Mouse (Mus musculus): ENCODE data around the gene Prdm15. TPM values are rescaled to one million over a fixed set of nuclear protein-coding genes. Genes with fewer than 3 reads are reported as not detected.

The Prdm15 gene
- polyA plus RNA-seq, 1 experiment from 2014 or later, result 2.8 TPM

GRCm38 (mm10) chr16:97828207-97828606 is 23.4 kb downstream of the Prdm15 start:
- no peak for DNase-seq (ENCODE audit: low spot score)
- no peak for ATAC-seq
- Histone ChIP-seq H3K4me1 (ENCODE audit: insufficient read depth, low read depth, low read length) (no peaks in the 10 kb centered on the region), H3K4me2 (replicated peaks; ENCODE audit: low read depth, low read length) (no peak overlapping the region), H3K4me3 (ENCODE audit: low read depth, low read length) (no peak overlapping the region), H3K27me3 (replicated peaks; ENCODE audit: insufficient read depth, low read length) (no peaks in the 10 kb centered on the region), H3K27ac (ENCODE audit: low read length) (no peak overlapping the region), H3K9ac (replicated peaks; ENCODE audit: low read depth) (no peak overlapping the region), H3K36me3 (ENCODE audit: insufficient read depth, low read length) (0 out of 2 replicates have a peak, but pooled peaks cover 22% of the 10 kb centered on the region), H3K9me3 (ENCODE audit: low read length) (no peaks in the 10 kb centered on the region)
- 94% methylated on average over 1 of the region's 1 CpGs for WGBS
- TF ChIP-seq CTCF (IDR thresholded peaks at IDR 0.05) (no peak), EP300 (IDR thresholded peaks at IDR 0.05) (no peak)

GRCm38 (mm10) chr16:97823311-97824007 is 28.2 kb downstream of the Prdm15 start:
- H3K36me3 ChIP-seq (ENCODE audit: insufficient read depth, low read length), result peaks cover 14% of the 10 kb centered on the region; the same call in 1 of the 2 replicates
- 89% methylated on average over 6 of the region's 6 CpGs for WGBS
- no peak overlapping the region for H3K9ac ChIP-seq (replicated peaks; ENCODE audit: low read depth)
- no peaks in the 10 kb centered on the region for H3K27me3 ChIP-seq (replicated peaks; ENCODE audit: insufficient read depth, low read length)
- H3K4me3 ChIP-seq (ENCODE audit: low read depth, low read length), result no peak overlapping the region
- ATAC-seq (no peak), DNase-seq (ENCODE audit: low spot score) (no peak)
- no peak overlapping the region for H3K4me2 ChIP-seq (replicated peaks; ENCODE audit: low read depth, low read length)
- TF ChIP-seq CTCF (IDR thresholded peaks at IDR 0.05) (no peak), EP300 (IDR thresholded peaks at IDR 0.05) (no peak)
- H3K9me3 ChIP-seq (ENCODE audit: low read length), result no peaks in the 10 kb centered on the region
- no peaks in the 10 kb centered on the region for H3K4me1 ChIP-seq (ENCODE audit: insufficient read depth, low read depth, low read length)
- no peak overlapping the region for H3K27ac ChIP-seq (ENCODE audit: low read length)

- Histone ChIP-seq H3K4me3 (ENCODE audit: low read depth, low read length) (no peak overlapping the region), H3K36me3 (ENCODE audit: insufficient read depth, low read length) (peaks cover 18% of the 10 kb centered on the region; the same call in 1 of the 2 replicates), H3K9ac (replicated peaks; ENCODE audit: low read depth) (no peak overlapping the region), H3K27me3 (replicated peaks; ENCODE audit: insufficient read depth, low read length) (no peaks in the 10 kb centered on the region), H3K4me2 (replicated peaks; ENCODE audit: low read depth, low read length) (no peak overlapping the region), H3K4me1 (ENCODE audit: insufficient read depth, low read depth, low read length) (no peaks in the 10 kb centered on the region), H3K9me3 (ENCODE audit: low read length) (no peaks in the 10 kb centered on the region), H3K27ac (ENCODE audit: low read length) (no peak overlapping the region)
- TF ChIP-seq EP300 (IDR thresholded peaks at IDR 0.05) (peak; percentile 43; the same call in 1 of the 2 replicates), CTCF (IDR thresholded peaks at IDR 0.05) (no peak)
- DNase-seq (ENCODE audit: low spot score), result no peak
- ATAC-seq, result peak; percentile 47
- WGBS, result 62% methylated on average over 4 of the region's 4 CpGs
These were observed 32.1 kb downstream of the Prdm15 start for GRCm38 (mm10) chr16:97819532-97819931.

GRCm38 (mm10) chr16:97817414-97817813 is 34.2 kb downstream of the Prdm15 start:
- Histone ChIP-seq H3K9me3 (ENCODE audit: low read length) (no peaks in the 10 kb centered on the region), H3K4me2 (replicated peaks; ENCODE audit: low read depth, low read length) (no peak overlapping the region), H3K27me3 (replicated peaks; ENCODE audit: insufficient read depth, low read length) (no peaks in the 10 kb centered on the region), H3K36me3 (ENCODE audit: insufficient read depth, low read length) (peaks cover 21% of the 10 kb centered on the region; the same call in 1 of the 2 replicates), H3K4me3 (ENCODE audit: low read depth, low read length) (no peak overlapping the region), H3K4me1 (ENCODE audit: insufficient read depth, low read depth, low read length) (no peaks in the 10 kb centered on the region), H3K9ac (replicated peaks; ENCODE audit: low read depth) (no peak overlapping the region), H3K27ac (ENCODE audit: low read length) (no peak overlapping the region)
- no peak for TF ChIP-seq CTCF (IDR thresholded peaks at IDR 0.05)
- no peak for TF ChIP-seq EP300 (IDR thresholded peaks at IDR 0.05)
- DNase-seq (ENCODE audit: low spot score) (no peak), ATAC-seq (no peak)
- 89% methylated on average over 1 of the region's 1 CpGs for WGBS

GRCm38 (mm10) chr16:97815269-97815668 is 36.4 kb downstream of the Prdm15 start:
- 84% methylated on average over 5 of the region's 5 CpGs for WGBS

GRCm38 (mm10) chr16:97814060-97814459 is 37.6 kb downstream of the Prdm15 start:
- 96% methylated on average over 2 of the region's 2 CpGs for WGBS

More at GRCm38 (mm10) chr16:97815269-97815668, 36.4 kb downstream of the Prdm15 start:
- DNase-seq (ENCODE audit: low spot score) (no peak), ATAC-seq (no peak)
- TF ChIP-seq CTCF (IDR thresholded peaks at IDR 0.05), result no peak
- no peak for TF ChIP-seq EP300 (IDR thresholded peaks at IDR 0.05)
- H3K4me1 ChIP-seq (ENCODE audit: insufficient read depth, low read depth, low read length), result no peaks in the 10 kb centered on the region
- H3K36me3 ChIP-seq (ENCODE audit: insufficient read depth, low read length), result peaks cover 25% of the 10 kb centered on the region; the same call in 1 of the 2 replicates
- H3K4me3 ChIP-seq (ENCODE audit: low read depth, low read length), result no peak overlapping the region
- no peaks in the 10 kb centered on the region for H3K9me3 ChIP-seq (ENCODE audit: low read length)
- no peaks in the 10 kb centered on the region for H3K27me3 ChIP-seq (replicated peaks; ENCODE audit: insufficient read depth, low read length)
- no peak overlapping the region for H3K9ac ChIP-seq (replicated peaks; ENCODE audit: low read depth)
- H3K27ac ChIP-seq (ENCODE audit: low read length), result no peak overlapping the region
- no peak overlapping the region for H3K4me2 ChIP-seq (replicated peaks; ENCODE audit: low read depth, low read length)

More at GRCm38 (mm10) chr16:97814060-97814459, 37.6 kb downstream of the Prdm15 start:
- DNase-seq (ENCODE audit: low spot score) (no peak), ATAC-seq (no peak)
- Histone ChIP-seq H3K9ac (replicated peaks; ENCODE audit: low read depth) (no peak overlapping the region), H3K4me2 (replicated peaks; ENCODE audit: low read depth, low read length) (no peak overlapping the region), H3K27ac (ENCODE audit: low read length) (no peak overlapping the region), H3K9me3 (ENCODE audit: low read length) (no peaks in the 10 kb centered on the region), H3K36me3 (ENCODE audit: insufficient read depth, low read length) (peaks cover 19% of the 10 kb centered on the region; the same call in 1 of the 2 replicates), H3K4me3 (ENCODE audit: low read depth, low read length) (no peak overlapping the region), H3K4me1 (ENCODE audit: insufficient read depth, low read depth, low read length) (no peaks in the 10 kb centered on the region), H3K27me3 (replicated peaks; ENCODE audit: insufficient read depth, low read length) (no peaks in the 10 kb centered on the region)
- no peak for TF ChIP-seq CTCF (IDR thresholded peaks at IDR 0.05)
- no peak for TF ChIP-seq EP300 (IDR thresholded peaks at IDR 0.05)
